Comparison of ENCODE assay signal across 16 mouse cellular contexts in the genomic region with DNA sequence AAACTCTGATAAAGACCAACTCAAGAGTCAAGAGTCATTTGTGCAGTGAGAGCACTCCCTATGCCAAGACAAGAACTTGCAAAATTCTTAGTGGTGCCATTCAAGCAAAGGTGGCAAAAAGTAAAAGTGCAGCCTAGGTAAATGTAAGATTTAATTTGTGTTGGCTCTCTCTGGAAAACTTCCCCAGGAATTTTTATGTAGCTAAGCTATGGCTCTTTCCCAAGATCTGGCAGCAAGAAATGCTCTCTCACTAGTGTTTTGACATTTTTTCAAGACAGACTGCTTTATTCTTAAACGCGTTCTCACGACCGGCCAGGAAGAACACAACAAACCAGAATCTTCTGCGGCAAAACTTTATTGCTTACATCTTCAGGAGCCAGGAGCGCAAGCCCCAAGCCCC.
"Had no signal": no experiment of that assay in that cellular context is flagged by ENCODE, and none has a peak within 500 bp of the region (broad histone marks: within the 10 kb centered on the region; RNA-seq: fewer than 3 reads in every experiment).

No protein-coding gene starts in this region.

- H3K27me3 ChIP-seq: liver, embryonic 12.5 days; midbrain, embryonic 12.5 days; neural tube, embryonic 13.5 days; stomach, embryonic 15.5 days had no signal

- H3K4me3 ChIP-seq: liver, embryonic 12.5 days; midbrain, embryonic 10.5 days; midbrain, embryonic 12.5 days; myocyte; neural tube, embryonic 13.5 days; stomach, embryonic 15.5 days had no signal

- H3K9ac ChIP-seq: liver, embryonic 12.5 days; liver, embryonic 14.5 days; midbrain, embryonic 12.5 days; neural tube, embryonic 13.5 days; stomach, embryonic 15.5 days had no signal

- H3K9me3 ChIP-seq: liver, embryonic 12.5 days; midbrain, embryonic 10.5 days; midbrain, embryonic 12.5 days; neural tube, embryonic 13.5 days; stomach, embryonic 15.5 days had no signal

- H3K4me2 ChIP-seq: liver, embryonic 12.5 days; midbrain, embryonic 12.5 days; neural tube, embryonic 13.5 days; stomach, embryonic 15.5 days had no signal

- ATAC-seq: liver, embryonic 12.5 days; midbrain, embryonic 16.5 days had no signal

- H3K36me3 ChIP-seq: liver, embryonic 12.5 days; midbrain, embryonic 10.5 days; midbrain, embryonic 12.5 days; neural tube, embryonic 13.5 days; stomach, embryonic 15.5 days had no signal

- H3K4me1 ChIP-seq: liver, embryonic 12.5 days; midbrain, embryonic 10.5 days; midbrain, embryonic 12.5 days; neural tube, embryonic 13.5 days; stomach, embryonic 15.5 days had no signal

- H3K27ac ChIP-seq: liver, embryonic 12.5 days; liver, embryonic 14.5 days; midbrain, embryonic 10.5 days; midbrain, embryonic 12.5 days; neural tube, embryonic 13.5 days; stomach, embryonic 15.5 days; stomach, postnatal 0 days had no signal

- DNase-seq: lung, adult 18-20 months; lung, postnatal 4 days; midbrain, embryonic 14.5 days; right cerebral cortex, postnatal 14 days; thymus, adult 18-20 months; thymus, postnatal 14 days; thymus, postnatal 36 days had no signal
